Mouse (Mus musculus) ovary, adult 10 weeks (tissue): ENCODE measurements around the gene Vmn2r2. TPM values are rescaled to one million over a fixed set of nuclear protein-coding genes. Genes with fewer than 3 reads are reported as not detected.

ENCODE experiments used
- polyA plus RNA-seq: library from polyadenylated mRNA; stranded (reverse); fragments of 350-450 nt; fragmentation: Illumina TruSeq; extraction: RNeasy Lipid Tissue Mini Kit (QIAGEN cat#74804); gene quantifications from one replicate; pipeline ENCODE4 v1.2.3, GENCODE M21; 2014

Gene Vmn2r2
- not detected for polyA plus RNA-seq

GRCm38 (mm10) chr3:64141878-64142508 lies at the start of gene Vmn2r2:
TSS of gene Vmn2r2 (minus strand) at chr3:64141928.

GRCm38 (mm10) chr3:64081247-64081646 lies 60.5 kb downstream of the Vmn2r2 start, which contains the start of gene Vmn2r1:
TSS of gene Vmn2r1 (plus strand) at chr3:64081547.

Other genes starting within 250 kb of the Vmn2r2 start
- gene Plch1, start 242.5 kb downstream of the Vmn2r2 start, polyA plus RNA-seq: 13.6 TPM
- 30.6 TPM for gene E130311K13Rik, start 212.5 kb downstream of the Vmn2r2 start, polyA plus RNA-seq
- gene Slc33a1, start 177.2 kb downstream of the Vmn2r2 start, polyA plus RNA-seq: 76.5 TPM
- 93.7 TPM for gene Gmps, start 165.8 kb downstream of the Vmn2r2 start, polyA plus RNA-seq
- gene Vmn2r1, start 60.4 kb downstream of the Vmn2r2 start, polyA plus RNA-seq: 0.14 TPM
- not detected for gene Vmn2r3, start 147.8 kb upstream of the Vmn2r2 start, polyA plus RNA-seq